Mouse (Mus musculus) B cell, adult 2 months (primary cell): ENCODE data around the gene Arhgef10l.

Experiments
- DNase-seq, 2 experiments: peaks; one replicate each; pipeline ENCODE4 v3.0.0; 2022

The Arhgef10l gene

GRCm38 (mm10) chr4:140693513-140693912, 27.7 kb upstream of the Arhgef10l start:
- no peak for DNase-seq

GRCm38 (mm10) chr4:140691481-140691880, 25.7 kb upstream of the Arhgef10l start:
- DNase-seq = no peak

GRCm38 (mm10) chr4:140689873-140690655, 24.3 kb upstream of the Arhgef10l start:
- DNase-seq = peak; percentile 53 to 57

GRCm38 (mm10) chr4:140688826-140689425, 23.1 kb upstream of the Arhgef10l start:
- DNase-seq = peak in 1 of 2 experiments; percentile 39

GRCm38 (mm10) chr4:140688044-140688825, 22.4 kb upstream of the Arhgef10l start:
- no peak for DNase-seq

GRCm38 (mm10) chr4:140684881-140685303, 19.1 kb upstream of the Arhgef10l start:
- DNase-seq = no peak

GRCm38 (mm10) chr4:140684141-140684871, 18.5 kb upstream of the Arhgef10l start:
- peak; percentile 45 to 47 for DNase-seq

- DNase-seq = no peak
Observed at GRCm38 (mm10) chr4:140683608-140684007, 17.8 kb upstream of the Arhgef10l start.

GRCm38 (mm10) chr4:140680731-140681397, 15.1 kb upstream of the Arhgef10l start:
- peak; percentile 54 to 61 for DNase-seq

- peak; percentile 69 to 70 for DNase-seq
Observed at GRCm38 (mm10) chr4:140679723-140680380, 14.0 kb upstream of the Arhgef10l start.

GRCm38 (mm10) chr4:140679038-140679437, 13.2 kb upstream of the Arhgef10l start:
- DNase-seq = peak; percentile 65

GRCm38 (mm10) chr4:140674345-140674926, 8.6 kb upstream of the Arhgef10l start:
- DNase-seq = peak; percentile 94

- no peak for DNase-seq
Observed at GRCm38 (mm10) chr4:140673527-140674264, 7.9 kb upstream of the Arhgef10l start.

GRCm38 (mm10) chr4:140667802-140668201, 2.0 kb upstream of the Arhgef10l start:
- no peak for DNase-seq

GRCm38 (mm10) chr4:140665053-140665452, 759 bp downstream of the Arhgef10l start:
- DNase-seq = no peak

- no peak for DNase-seq
Observed at GRCm38 (mm10) chr4:140662882-140663585, 2.8 kb downstream of the Arhgef10l start.

GRCm38 (mm10) chr4:140662453-140662852, 3.4 kb downstream of the Arhgef10l start:
- DNase-seq = no peak

GRCm38 (mm10) chr4:140661406-140662022, 4.3 kb downstream of the Arhgef10l start:
- DNase-seq = no peak
